Mouse (Mus musculus): ENCODE data around the gene Commd9. TPM values are rescaled to one million over a fixed set of nuclear protein-coding genes. Genes with fewer than 3 reads are reported as not detected.

Gene Commd9
- polyA plus RNA-seq, 1 experiment from 2014 or later: 99.1 TPM

- H3K27me3 ChIP-seq (ENCODE audit: control insufficient read depth, insufficient read depth, low read length): no peaks in the 10 kb centered on the region; the same call in 1 of the 2 replicates
- no peak for ATAC-seq (ENCODE audit: low FRiP score)
- no peaks in the 10 kb centered on the region for H3K9me3 ChIP-seq (ENCODE audit: control insufficient read depth, low read length)
- H3K36me3 ChIP-seq (replicated peaks; ENCODE audit: control insufficient read depth, insufficient read depth): no peaks in the 10 kb centered on the region
- H3K27ac ChIP-seq: no peak overlapping the region
- no peak for DNase-seq (ENCODE audit: low spot score)
- H3K4me1 ChIP-seq (replicated peaks; ENCODE audit: control insufficient read depth, insufficient read depth, low read length): peaks cover 9% of the 10 kb centered on the region
- no peak overlapping the region for H3K4me3 ChIP-seq (replicated peaks; ENCODE audit: low read length)
- no peak overlapping the region for H3K9ac ChIP-seq
- 69% methylated on average over 10 of the region's 10 CpGs for WGBS
- no peak overlapping the region for H3K4me2 ChIP-seq (replicated peaks)
These were observed 21.5 kb downstream of the Commd9 start for GRCm38 (mm10) chr2:101907386-101908022.

GRCm38 (mm10) chr2:101908773-101909172 lies 22.7 kb downstream of the Commd9 start:
- no peaks in the 10 kb centered on the region for H3K9me3 ChIP-seq (ENCODE audit: control insufficient read depth, low read length)
- WGBS: 64% methylated on average over 13 of the region's 13 CpGs
- no peaks in the 10 kb centered on the region; the same call in 1 of the 2 replicates for H3K27me3 ChIP-seq (ENCODE audit: control insufficient read depth, insufficient read depth, low read length)
- no peak overlapping the region for H3K4me3 ChIP-seq (replicated peaks; ENCODE audit: low read length)
- no peak overlapping the region for H3K27ac ChIP-seq
- no peak overlapping the region for H3K4me2 ChIP-seq (replicated peaks)
- H3K9ac ChIP-seq: no peak overlapping the region
- DNase-seq (ENCODE audit: low spot score) (no peak), ATAC-seq (ENCODE audit: low FRiP score) (no peak)
- no peaks in the 10 kb centered on the region for H3K36me3 ChIP-seq (replicated peaks; ENCODE audit: control insufficient read depth, insufficient read depth)
- H3K4me1 ChIP-seq (replicated peaks; ENCODE audit: control insufficient read depth, insufficient read depth, low read length): peaks cover 9% of the 10 kb centered on the region

- Histone ChIP-seq H3K36me3 (replicated peaks; ENCODE audit: control insufficient read depth, insufficient read depth) (no peaks in the 10 kb centered on the region), H3K4me3 (replicated peaks; ENCODE audit: low read length) (no peak overlapping the region), H3K9me3 (ENCODE audit: control insufficient read depth, low read length) (no peaks in the 10 kb centered on the region), H3K4me2 (replicated peaks) (no peak overlapping the region), H3K4me1 (replicated peaks; ENCODE audit: control insufficient read depth, insufficient read depth, low read length) (peaks cover 9% of the 10 kb centered on the region), H3K27me3 (ENCODE audit: control insufficient read depth, insufficient read depth, low read length) (no peaks in the 10 kb centered on the region; the same call in 1 of the 2 replicates), H3K9ac (no peak overlapping the region), H3K27ac (no peak overlapping the region)
- DNase-seq (ENCODE audit: low spot score) (no peak), ATAC-seq (ENCODE audit: low FRiP score) (no peak)
- 79% methylated on average over 15 of the region's 15 CpGs for WGBS
These were observed 23.5 kb downstream of the Commd9 start for GRCm38 (mm10) chr2:101909326-101910080.

GRCm38 (mm10) chr2:101918518-101918917 lies 32.5 kb downstream of the Commd9 start:
- Histone ChIP-seq H3K4me1 (replicated peaks; ENCODE audit: control insufficient read depth, insufficient read depth, low read length) (0 out of 2 replicates have a peak, but pooled peaks cover 10% of the 10 kb centered on the region), H3K36me3 (replicated peaks; ENCODE audit: control insufficient read depth, insufficient read depth) (no peaks in the 10 kb centered on the region), H3K27me3 (ENCODE audit: control insufficient read depth, insufficient read depth, low read length) (no peaks in the 10 kb centered on the region), H3K9me3 (ENCODE audit: control insufficient read depth, low read length) (no peaks in the 10 kb centered on the region), H3K27ac (peak overlapping the region; percentile 58; the same call in 1 of the 2 replicates), H3K9ac (no peak overlapping the region), H3K4me2 (replicated peaks) (no peak overlapping the region), H3K4me3 (replicated peaks; ENCODE audit: low read length) (no peak overlapping the region)
- WGBS: 66% methylated on average over 7 of the region's 7 CpGs
- DNase-seq (ENCODE audit: low spot score) (no peak), ATAC-seq (ENCODE audit: low FRiP score) (0 out of 2 replicates have a peak, but pooled peaks have one; percentile 24)

GRCm38 (mm10) chr2:101920136-101920554 lies 34.1 kb downstream of the Commd9 start:
- Histone ChIP-seq H3K4me2 (replicated peaks) (no peak overlapping the region), H3K9me3 (ENCODE audit: control insufficient read depth, low read length) (no peaks in the 10 kb centered on the region), H3K4me3 (replicated peaks; ENCODE audit: low read length) (no peak overlapping the region), H3K27me3 (ENCODE audit: control insufficient read depth, insufficient read depth, low read length) (no peaks in the 10 kb centered on the region), H3K4me1 (replicated peaks; ENCODE audit: control insufficient read depth, insufficient read depth, low read length) (0 out of 2 replicates have a peak, but pooled peaks cover 13% of the 10 kb centered on the region), H3K27ac (no peak overlapping the region; the same call in 1 of the 2 replicates), H3K9ac (no peak overlapping the region), H3K36me3 (replicated peaks; ENCODE audit: control insufficient read depth, insufficient read depth) (no peaks in the 10 kb centered on the region)
- WGBS: 25% methylated on average over 2 of the region's 2 CpGs
- DNase-seq (ENCODE audit: low spot score) (no peak), ATAC-seq (ENCODE audit: low FRiP score) (peak; percentile 68; the same call in 1 of the 2 replicates)

DNA sequence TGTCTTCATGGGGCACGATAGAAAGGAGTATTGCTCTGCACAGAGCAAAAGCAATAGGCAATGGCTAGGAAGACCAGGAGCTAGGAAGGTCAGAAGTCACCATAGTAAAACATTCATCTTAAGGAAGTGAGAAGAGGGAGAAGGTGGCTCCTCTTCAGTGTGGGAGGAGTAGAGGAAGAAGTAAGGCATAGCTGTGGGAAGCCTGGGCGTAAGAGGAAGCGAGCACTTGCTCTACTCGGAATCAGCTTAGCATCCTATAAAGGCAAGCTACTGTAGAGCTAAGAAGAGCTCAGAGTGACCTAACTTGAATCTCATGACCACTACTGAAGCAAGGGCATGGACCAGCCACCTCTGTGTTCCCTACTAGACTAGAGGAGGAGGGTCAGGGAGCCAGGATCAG lies 36.3 kb downstream of the Commd9 start:
- Histone ChIP-seq H3K9ac (no peak overlapping the region), H3K27ac (no peak overlapping the region), H3K27me3 (ENCODE audit: control insufficient read depth, insufficient read depth, low read length) (no peaks in the 10 kb centered on the region), H3K4me2 (replicated peaks) (no peak overlapping the region), H3K36me3 (replicated peaks; ENCODE audit: control insufficient read depth, insufficient read depth) (no peaks in the 10 kb centered on the region), H3K4me3 (replicated peaks; ENCODE audit: low read length) (no peak overlapping the region), H3K9me3 (ENCODE audit: control insufficient read depth, low read length) (no peaks in the 10 kb centered on the region), H3K4me1 (replicated peaks; ENCODE audit: control insufficient read depth, insufficient read depth, low read length) (peaks cover 20% of the 10 kb centered on the region)
- no peak for ATAC-seq (ENCODE audit: low FRiP score)
- 92% methylated on average over 4 of the region's 4 CpGs for WGBS
- no peak for DNase-seq (ENCODE audit: low spot score)

DNA sequence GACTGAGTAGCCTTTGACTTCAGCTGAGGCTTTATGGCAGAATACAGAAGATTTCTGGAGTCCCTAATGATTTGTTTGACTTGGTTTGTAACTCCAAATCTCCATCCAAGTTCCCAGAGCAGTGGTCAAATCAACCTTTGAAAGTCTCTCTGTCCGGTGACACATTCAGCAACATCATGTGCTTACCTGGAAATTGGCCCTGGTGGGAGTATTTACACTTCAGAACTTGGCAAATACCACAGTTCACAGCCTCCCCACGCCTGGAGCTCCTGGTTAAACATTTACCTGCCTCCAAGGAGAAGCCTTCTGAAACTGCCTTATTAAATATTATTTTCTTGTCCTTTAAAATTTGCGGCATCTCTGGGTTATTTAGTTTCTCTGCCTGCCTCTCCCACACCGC lies 37.1 kb downstream of the Commd9 start:
- Histone ChIP-seq H3K4me2 (replicated peaks) (no peak overlapping the region), H3K4me1 (replicated peaks; ENCODE audit: control insufficient read depth, insufficient read depth, low read length) (peaks cover 20% of the 10 kb centered on the region), H3K27ac (no peak overlapping the region), H3K9me3 (ENCODE audit: control insufficient read depth, low read length) (no peaks in the 10 kb centered on the region), H3K9ac (no peak overlapping the region), H3K27me3 (ENCODE audit: control insufficient read depth, insufficient read depth, low read length) (no peaks in the 10 kb centered on the region), H3K36me3 (replicated peaks; ENCODE audit: control insufficient read depth, insufficient read depth) (no peaks in the 10 kb centered on the region), H3K4me3 (replicated peaks; ENCODE audit: low read length) (no peak overlapping the region)
- 79% methylated on average over 4 of the region's 4 CpGs for WGBS
- ATAC-seq (ENCODE audit: low FRiP score) (no peak), DNase-seq (ENCODE audit: low spot score) (no peak)

DNA sequence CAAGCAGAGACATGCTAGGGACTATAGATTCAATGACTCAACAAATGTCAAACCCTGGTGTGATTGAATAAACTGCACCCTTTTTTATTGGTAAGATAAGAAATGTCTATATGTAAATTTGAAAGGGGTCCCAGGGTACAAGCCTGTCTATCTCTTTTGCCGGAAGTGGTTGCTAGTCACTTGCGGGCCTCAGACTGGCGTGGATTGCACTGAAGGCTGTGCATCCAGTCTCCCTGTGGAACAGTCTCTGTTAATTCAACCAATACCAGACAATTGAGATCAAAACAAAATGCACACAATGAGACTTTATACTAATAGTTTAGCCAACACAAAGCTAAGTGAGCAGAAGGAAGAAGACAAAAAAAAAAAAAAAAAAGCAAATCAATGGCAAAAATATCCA lies 39.1 kb downstream of the Commd9 start:
- peaks cover 16% of the 10 kb centered on the region for H3K4me1 ChIP-seq (replicated peaks; ENCODE audit: control insufficient read depth, insufficient read depth, low read length)
- H3K27me3 ChIP-seq (ENCODE audit: control insufficient read depth, insufficient read depth, low read length): no peaks in the 10 kb centered on the region
- no peaks in the 10 kb centered on the region for H3K9me3 ChIP-seq (ENCODE audit: control insufficient read depth, low read length)
- H3K27ac ChIP-seq: no peak overlapping the region
- WGBS: 50% methylated on average over 3 of the region's 3 CpGs
- H3K4me3 ChIP-seq (replicated peaks; ENCODE audit: low read length): no peak overlapping the region
- H3K36me3 ChIP-seq (replicated peaks; ENCODE audit: control insufficient read depth, insufficient read depth): no peaks in the 10 kb centered on the region
- no peak overlapping the region for H3K4me2 ChIP-seq (replicated peaks)
- DNase-seq (ENCODE audit: low spot score) (no peak), ATAC-seq (ENCODE audit: low FRiP score) (0 out of 2 replicates have a peak, but pooled peaks have one; percentile 29)
- H3K9ac ChIP-seq: no peak overlapping the region

- Histone ChIP-seq H3K27ac (no peak overlapping the region), H3K4me2 (replicated peaks) (0 out of 2 replicates have a peak overlapping the region, but pooled peaks have one; percentile 8), H3K9ac (no peak overlapping the region), H3K36me3 (replicated peaks; ENCODE audit: control insufficient read depth, insufficient read depth) (no peaks in the 10 kb centered on the region), H3K4me1 (replicated peaks; ENCODE audit: control insufficient read depth, insufficient read depth, low read length) (peaks cover 11% of the 10 kb centered on the region), H3K27me3 (ENCODE audit: control insufficient read depth, insufficient read depth, low read length) (no peaks in the 10 kb centered on the region), H3K4me3 (replicated peaks; ENCODE audit: low read length) (no peak overlapping the region), H3K9me3 (ENCODE audit: control insufficient read depth, low read length) (no peaks in the 10 kb centered on the region)
- DNase-seq (ENCODE audit: low spot score) (no peak), ATAC-seq (ENCODE audit: low FRiP score) (no peak)
- 23% methylated on average over 12 of the region's 12 CpGs for WGBS
These were observed 39.6 kb downstream of the Commd9 start for GRCm38 (mm10) chr2:101925591-101926188.

All from hindbrain, embryonic 14.5 days (tissue).